Mouse (Mus musculus): Measurements from ENCODE around the gene Rhox3a2.
"Not testable (repeated sequence)": the region's sequence is repeated elsewhere in the genome, so short reads cannot be mapped to it uniquely, and the experiment has no call there.

Rhox3a2 gene

DNA sequence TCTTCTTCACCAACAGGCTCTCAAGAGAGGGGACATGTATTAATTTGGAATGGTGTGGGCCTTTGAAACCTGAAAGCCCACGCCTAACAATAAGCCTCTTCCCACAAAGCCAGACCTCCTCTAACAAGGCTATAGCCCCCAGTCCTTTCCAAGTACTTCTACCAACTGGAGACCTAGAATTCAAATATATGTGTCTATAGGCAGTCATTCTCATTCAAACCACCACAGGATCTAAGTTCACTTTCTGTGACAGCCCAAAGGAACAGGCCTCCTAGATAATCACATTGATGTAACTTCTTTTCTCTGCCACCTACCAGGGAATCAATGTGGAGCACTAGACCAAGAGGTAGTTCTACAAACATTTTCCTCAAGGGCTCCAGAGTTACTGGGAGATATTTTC lies at the start of gene Rhox3a2:
Gene Rhox3a2, plus strand, starts transcription at position 301 of the 400 bp plus-strand sequence.
- not testable (repeated sequence) for DNase-seq (ENCODE audit: low read depth, low spot score); H3K36me3 ChIP-seq (ENCODE audit: control insufficient read depth, insufficient read depth, low read length, poor library complexity, severe bottlenecking); H3K27me3 ChIP-seq (ENCODE audit: control insufficient read depth, insufficient read depth, low read length, poor library complexity, severe bottlenecking)

DNA sequence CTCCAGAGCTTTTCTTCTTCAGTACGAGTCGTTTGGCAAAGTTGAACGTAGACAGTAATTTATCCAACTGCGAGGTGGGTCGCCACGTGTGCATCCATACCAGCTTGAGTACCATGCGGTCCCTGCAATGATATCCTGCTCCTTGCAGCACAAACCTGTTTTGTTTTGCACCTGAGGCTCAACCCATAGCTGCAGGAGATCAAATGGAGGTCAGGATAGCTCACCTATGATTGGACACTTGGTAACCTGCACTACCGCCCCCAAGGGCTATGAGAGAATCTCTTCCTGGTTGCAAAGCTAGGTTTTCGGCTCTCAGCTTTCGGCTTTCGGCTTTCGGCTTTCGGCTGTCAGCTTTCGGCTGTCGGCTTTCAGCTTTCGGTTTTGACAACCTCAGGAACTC lies 10.7 kb downstream of the Rhox3a2 start, which contains the start of gene Rhox4a2:
Gene Rhox4a2, plus strand, starts transcription at position 301 of the 400 bp plus-strand sequence.
- not testable (repeated sequence) for DNase-seq (ENCODE audit: low read depth, low spot score); H3K27me3 ChIP-seq (ENCODE audit: control insufficient read depth, insufficient read depth, low read length, poor library complexity, severe bottlenecking); H3K36me3 ChIP-seq (ENCODE audit: control insufficient read depth, insufficient read depth, low read length, poor library complexity, severe bottlenecking)

- not testable (repeated sequence) for H3K27me3 ChIP-seq (ENCODE audit: control insufficient read depth, insufficient read depth, low read length, poor library complexity, severe bottlenecking); H3K36me3 ChIP-seq (ENCODE audit: control insufficient read depth, insufficient read depth, low read length, poor library complexity, severe bottlenecking); DNase-seq (ENCODE audit: low read depth, low spot score)
Observed at GRCm38 (mm10) chrX:37411767-37412166, 31.9 kb downstream of the Rhox3a2 start, which contains the start of gene Rhox2b. Gene Rhox2b (plus strand): TSS chrX:37412067.

DNA sequence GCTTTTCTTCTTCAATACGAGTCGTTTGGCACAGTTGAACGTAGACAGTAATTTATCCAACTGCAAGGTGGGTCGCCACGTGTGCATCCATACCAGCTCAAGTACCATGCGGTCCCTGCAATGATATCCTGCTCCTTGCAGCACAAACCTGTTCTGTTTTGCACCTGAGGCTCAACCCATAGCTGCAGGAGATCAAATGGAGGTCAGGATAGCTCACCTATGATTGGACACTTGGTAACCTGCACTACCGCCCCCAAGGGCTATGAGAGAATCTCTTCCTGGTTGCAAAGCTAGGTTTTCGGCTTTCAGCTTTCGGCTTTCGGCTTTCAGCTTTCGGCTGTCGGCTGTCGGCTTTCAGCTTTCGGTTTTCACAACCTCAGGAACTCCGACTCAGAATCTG lies 52.4 kb downstream of the Rhox3a2 start, which contains the start of gene Rhox4b:
Gene Rhox4b, plus strand, starts transcription at position 301 of the 400 bp plus-strand sequence.
- DNase-seq (ENCODE audit: low read depth, low spot score); H3K36me3 ChIP-seq (ENCODE audit: control insufficient read depth, insufficient read depth, low read length, poor library complexity, severe bottlenecking): not testable (repeated sequence)

More for the DNA sequence above, 52.4 kb downstream of the Rhox3a2 start, which contains the start of gene Rhox4b:
- not testable (repeated sequence) for H3K27me3 ChIP-seq (ENCODE audit: control insufficient read depth, insufficient read depth, low read length, poor library complexity, severe bottlenecking)

Measured in splenic B cell, adult 2 months (primary cell).